Mouse (Mus musculus) left cerebral cortex, adult 11 months (tissue): ENCODE measurements at regions not wholly inside any gene's neighbourhood (a gene's known extent, or its start where the extent isn't known, plus 50 kb on each side); places are given as distances from the start of the nearest gene placed in this dataset.

Experiments used
- DNase-seq: peaks from one replicate; pipeline ENCODE4 v3.0.0; 2022; ENCODE audit warnings: low spot score

DNA sequence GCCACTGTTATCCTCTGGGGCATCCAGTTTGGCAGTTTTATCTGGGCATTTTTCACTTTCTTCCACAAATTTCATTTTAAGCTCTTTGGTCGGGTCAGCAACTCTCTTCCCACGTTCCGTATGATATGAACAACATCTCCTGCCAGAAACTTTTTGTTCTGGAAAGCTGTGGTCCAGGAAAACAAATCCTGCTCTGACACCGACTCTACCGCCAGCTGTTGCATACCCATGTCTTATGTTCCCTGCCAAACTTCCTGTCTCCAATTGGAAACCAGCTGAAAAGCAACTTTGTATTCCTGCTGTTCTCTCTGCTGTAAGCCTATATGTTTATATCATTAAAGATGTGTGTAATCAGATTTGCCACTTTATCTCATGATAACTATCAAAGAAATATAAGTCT lies 551.6 kb upstream of the Kirrel3 start:
- DNase-seq, result no peak

GRCm38 (mm10) chr9:33954319-33954718 lies 531.4 kb upstream of the Kirrel3 start:
- no peak for DNase-seq
